In genomic region chr19:5662310-5662709, GRCm38 (mm10) we compare ENCODE assay signal across 8 mouse cellular contexts. TPM values are rescaled to one million over a fixed set of nuclear protein-coding genes. Genes with fewer than 3 reads are reported as not detected.
DNase-seq lines count a peak whose midpoint lies in the region; ATAC-seq and TF ChIP-seq lines count a peak whose summit lies in the region.

No protein-coding gene starts in this region.

- peak overlapping the region; percentile 81 for H3K4me2 ChIP-seq in CH12.LX (ENCODE audit: insufficient read depth, low read depth, poor library complexity, severe bottlenecking)
- peak overlapping the region; percentile 54 for H3K4me2 ChIP-seq in hindbrain, embryonic 13.5 days
- 0 out of 2 replicates have a peak overlapping the region, but pooled peaks have one; percentile 53 for H3K4me2 ChIP-seq in midbrain, embryonic 12.5 days (replicated peaks)

- TF ChIP-seq CTCF in CH12.LX (conservative IDR thresholded peaks at IDR 0.05 in 1 of 2, IDR thresholded peaks at IDR 0.05 in 1 of 2; ENCODE audit: low read depth in 2 of 2, low read length in 2 of 2), result no peak

- H3K9ac ChIP-seq in CH12.LX (ENCODE audit: insufficient read depth, low read depth), result peak overlapping the region; percentile 70; the same call in 1 of the 2 replicates
- peak overlapping the region; percentile 66; the same call in 1 of the 2 replicates for H3K9ac ChIP-seq in hindbrain, embryonic 13.5 days
- no peak overlapping the region for H3K9ac ChIP-seq in midbrain, embryonic 12.5 days (replicated peaks)

- H3K4me1 ChIP-seq in CH12.LX (ENCODE audit: control insufficient read depth in 1 of 2, insufficient read depth in 2 of 2), result peaks cover 14 to 36% of the 10 kb centered on the region in 2 experiments
- peaks cover 20% of the 10 kb centered on the region for H3K4me1 ChIP-seq in hindbrain, embryonic 13.5 days (replicated peaks)
- H3K4me1 ChIP-seq in midbrain, embryonic 12.5 days, result peaks cover 14% of the 10 kb centered on the region

- 80% methylated on average over 8 of the region's 8 CpGs for WGBS in hindbrain, embryonic 13.5 days
- WGBS in midbrain, embryonic 12.5 days, result 86% methylated on average over 8 of the region's 8 CpGs

- peaks cover 40 to 61% of the 10 kb centered on the region in 2 experiments for H3K36me3 ChIP-seq in CH12.LX (replicated peaks in 1 of 2; ENCODE audit: control insufficient read depth in 1 of 2, insufficient read depth in 1 of 2, low read length in 1 of 2)
- peaks cover 32% of the 10 kb centered on the region for H3K36me3 ChIP-seq in hindbrain, embryonic 13.5 days
- H3K36me3 ChIP-seq in midbrain, embryonic 12.5 days, result peaks cover 29% of the 10 kb centered on the region

- no peaks in the 10 kb centered on the region for H3K27me3 ChIP-seq in CH12.LX (replicated peaks)
- no peaks in the 10 kb centered on the region for H3K27me3 ChIP-seq in hindbrain, embryonic 13.5 days
- no peaks in the 10 kb centered on the region for H3K27me3 ChIP-seq in midbrain, embryonic 12.5 days

- no peak for TF ChIP-seq POLR2A in CH12.LX (IDR thresholded peaks at IDR 0.05; ENCODE audit: low read depth, low read length)

- H3K79me2 ChIP-seq in CH12.LX (replicated peaks; ENCODE audit: control insufficient read depth, extremely low read depth, insufficient read depth, poor library complexity, severe bottlenecking), result peaks cover 6% of the 10 kb centered on the region; the same call in 1 of the 2 replicates

- dilution Hi-C loops in CH12.LX (cut with MboI; ENCODE audit: extremely low pct_ligation_motif_present, extremely low pct_unique_long_range_greater_than_20kb, low sequenced_read_pairs), result no loop called here

- in situ Hi-C loops in CH12.LX (cut with MboI; ENCODE audit: low pct_ligation_motif_present, low pct_unique_long_range_greater_than_20kb, low sequenced_read_pairs), result no loop called here

- peak; percentile 62 for TF ChIP-seq EP300 in CH12.LX (IDR thresholded peaks at IDR 0.05; ENCODE audit: low read length)

- peak; percentile 48 for DNase-seq in A20 (ENCODE audit: low read depth, low spot score)
- peak; percentile 73 for DNase-seq in CH12.LX (ENCODE audit: extremely low read depth)
- peak; percentile 65 for DNase-seq in thymus, postnatal 14 days
- no peak for DNase-seq in cerebellum, adult 8-10 months
- no peak for DNase-seq in cerebellum, postnatal 36 days
- DNase-seq in kidney, postnatal 10 days, result no peak

- H3K9me3 ChIP-seq in CH12.LX (replicated peaks; ENCODE audit: low read length), result no peaks in the 10 kb centered on the region
- no peaks in the 10 kb centered on the region for H3K9me3 ChIP-seq in hindbrain, embryonic 13.5 days
- H3K9me3 ChIP-seq in midbrain, embryonic 12.5 days, result no peaks in the 10 kb centered on the region

- no peak for TF ChIP-seq RAD21 in CH12.LX (IDR thresholded peaks at IDR 0.05; ENCODE audit: low read depth, low read length)

- peak overlapping the region; percentile 39 for H3K27ac ChIP-seq in CH12.LX (ENCODE audit: insufficient read depth, low read depth)
- peak overlapping the region; percentile 75 for H3K27ac ChIP-seq in hindbrain, embryonic 13.5 days
- H3K27ac ChIP-seq in midbrain, embryonic 12.5 days (replicated peaks), result 0 out of 2 replicates have a peak overlapping the region, but pooled peaks have one; percentile 30

- H3K4me3 ChIP-seq in CH12.LX (replicated peaks in 1 of 3; ENCODE audit: low read depth in 2 of 3, low read length in 2 of 3, poor library complexity in 1 of 3), result peak overlapping the region; percentile 62 to 94 (median 81)
- peak overlapping the region; percentile 36 for H3K4me3 ChIP-seq in hindbrain, embryonic 13.5 days
- 0 out of 2 replicates have a peak overlapping the region, but pooled peaks have one; percentile 7 for H3K4me3 ChIP-seq in midbrain, embryonic 12.5 days

- no peak for ATAC-seq in hindbrain, embryonic 13.5 days (ENCODE audit: low FRiP score)
- ATAC-seq in midbrain, embryonic 12.5 days (ENCODE audit: low FRiP score, low read depth), result no peak

TF ChIP-seq in CH12.LX, 34 proteins besides CTCF, POLR2A, EP300 and RAD21:
- TF ChIP-seq NRF1 (IDR thresholded peaks at IDR 0.05; ENCODE audit: low read depth, low read length) (no peak), JUN (IDR thresholded peaks at IDR 0.05; ENCODE audit: insufficient read depth, low read depth, low read length) (no peak), UBTF (IDR thresholded peaks at IDR 0.05; ENCODE audit: low read depth, low read length) (no peak), E2F4 (IDR thresholded peaks at IDR 0.05; ENCODE audit: insufficient replicate concordance, low read depth, low read length) (no peak), IRF4 (IDR thresholded peaks at IDR 0.05; ENCODE audit: low read depth, low read length) (no peak), HCFC1 (IDR thresholded peaks at IDR 0.05; ENCODE audit: low read depth, low read length) (no peak), USF2 (conservative IDR thresholded peaks at IDR 0.05; ENCODE audit: low read depth, low read length) (no peak), SIN3A (IDR thresholded peaks at IDR 0.05; ENCODE audit: low read length) (peak; percentile 37; the same call in 1 of the 2 replicates), ZNF384 (IDR thresholded peaks at IDR 0.05; ENCODE audit: low read depth, low read length) (no peak), POLR2AphosphoS2 (IDR thresholded peaks at IDR 0.05; ENCODE audit: low read depth, low read length) (no peak), MAZ (IDR thresholded peaks at IDR 0.05; ENCODE audit: low read depth, low read length) (no peak), USF1 (IDR thresholded peaks at IDR 0.05; ENCODE audit: low read depth, low read length) (no peak), BHLHE40 (IDR thresholded peaks at IDR 0.05; ENCODE audit: low read depth, low read length) (peak; percentile 71), KAT2A (IDR thresholded peaks at IDR 0.05; ENCODE audit: insufficient replicate concordance, low read length) (0 out of 2 replicates have a peak, but pooled peaks have one; percentile 14), PAX5 (IDR thresholded peaks at IDR 0.05; ENCODE audit: low read length) (no peak), ZMIZ1 (IDR thresholded peaks at IDR 0.05; ENCODE audit: low read depth, low read length) (no peak), ZKSCAN1 (IDR thresholded peaks at IDR 0.05; ENCODE audit: borderline replicate concordance, low read depth, low read length) (peak; percentile 66), TCF12 (IDR thresholded peaks at IDR 0.05; ENCODE audit: low read depth, low read length) (peak; percentile 39; the same call in 1 of the 2 replicates)

RNA-seq across cellular contexts. Expression of gene Sipa1, which starts 1.2 kb away (rescaled TPM):
- 48.9 and 51.1 TPM in 2 replicates for total RNA-seq in CH12.LX (2012; rRNA removed)
- 17.6 and 18.8 TPM in 2 replicates for total RNA-seq in CH12.LX (2014; rRNA removed)
- 47.6 and 54.6 TPM in 2 replicates for polyA plus RNA-seq in CH12.LX (2012; ENCODE audit: insufficient read length, low read depth)
- 15.0 and 15.4 TPM in 2 replicates for polyA plus RNA-seq in hindbrain, embryonic 13.5 days (2015; fragmentation: Nextera tagmentation; extraction: Ambion mirVana)
- polyA plus RNA-seq in midbrain, embryonic 12.5 days (2016; fragmentation: Nextera tagmentation; extraction: Ambion mirVana), result 18.8 and 20.6 TPM in 2 replicates

RNA-seq across cellular contexts. Expression of gene Rela, which starts 25.0 kb away (rescaled TPM):
- total RNA-seq in CH12.LX (2012; rRNA removed), result 21.0 and 22.1 TPM in 2 replicates
- 11.1 and 12.1 TPM in 2 replicates for total RNA-seq in CH12.LX (2014; rRNA removed)
- 43.8 and 51.9 TPM in 2 replicates for polyA plus RNA-seq in CH12.LX (2012; ENCODE audit: insufficient read length, low read depth)
- 30.1 and 35.2 TPM in 2 replicates for polyA plus RNA-seq in hindbrain, embryonic 13.5 days (2015; fragmentation: Nextera tagmentation; extraction: Ambion mirVana)
- polyA plus RNA-seq in midbrain, embryonic 12.5 days (2016; fragmentation: Nextera tagmentation; extraction: Ambion mirVana), result 34.2 and 37.6 TPM in 2 replicates

RNA-seq across cellular contexts. Expression of gene Map3k11, which starts 26.2 kb away (rescaled TPM):
- 16.0 and 17.6 TPM in 2 replicates for total RNA-seq in CH12.LX (2012; rRNA removed)
- 4.8 and 6.0 TPM in 2 replicates for total RNA-seq in CH12.LX (2014; rRNA removed)
- polyA plus RNA-seq in CH12.LX (2012; ENCODE audit: insufficient read length, low read depth), result 13.5 and 14.2 TPM in 2 replicates
- polyA plus RNA-seq in hindbrain, embryonic 13.5 days (2015; fragmentation: Nextera tagmentation; extraction: Ambion mirVana), result 11.6 and 14.4 TPM in 2 replicates
- polyA plus RNA-seq in midbrain, embryonic 12.5 days (2016; fragmentation: Nextera tagmentation; extraction: Ambion mirVana), result 25.4 and 26.2 TPM in 2 replicates

RNA-seq across cellular contexts. Expression of gene Pcnx3, which starts 26.4 kb away (rescaled TPM):
- total RNA-seq in CH12.LX (2012; rRNA removed) (27.2 and 28.6 TPM in 2 replicates), CH12.LX (2014; rRNA removed) (5.1 and 7.1 TPM in 2 replicates)
- 28.3 and 34.5 TPM in 2 replicates for polyA plus RNA-seq in CH12.LX (2012; ENCODE audit: insufficient read length, low read depth)
- polyA plus RNA-seq in hindbrain, embryonic 13.5 days (2015; fragmentation: Nextera tagmentation; extraction: Ambion mirVana), result 21.3 and 24.4 TPM in 2 replicates
- 34.1 and 37.4 TPM in 2 replicates for polyA plus RNA-seq in midbrain, embryonic 12.5 days (2016; fragmentation: Nextera tagmentation; extraction: Ambion mirVana)

RNA-seq across cellular contexts. Expression of gene Kcnk7, which starts 41.9 kb away (rescaled TPM):
- total RNA-seq in CH12.LX (2012; rRNA removed), result not detected in 2 replicates
- not detected in 2 replicates for total RNA-seq in CH12.LX (2014; rRNA removed)
- polyA plus RNA-seq in CH12.LX (2012; ENCODE audit: insufficient read length, low read depth), result 0.26 and 0.30 TPM in 2 replicates
- 0.44 and 0.63 TPM in 2 replicates for polyA plus RNA-seq in hindbrain, embryonic 13.5 days (2015; fragmentation: Nextera tagmentation; extraction: Ambion mirVana)
- 0.36 TPM in 1 of 2 replicates, not detected in the other for polyA plus RNA-seq in midbrain, embryonic 12.5 days (2016; fragmentation: Nextera tagmentation; extraction: Ambion mirVana)

Comparison
In these comparisons a context has a peak if more than half of its experiments do, and no peak if none do; other contexts are left out.
1. DNase-seq: peak in A20 (single experiment), CH12.LX (single experiment) and thymus, postnatal 14 days (single experiment); none in cerebellum, adult 8-10 months (single experiment), cerebellum, postnatal 36 days (0 of 2) and kidney, postnatal 10 days (single experiment).
2. H3K4me3 ChIP-seq: peak in every context shown above with its lines; median percentile 81 in CH12.LX; 36 in hindbrain, embryonic 13.5 days; 7 in midbrain, embryonic 12.5 days.
3. Peak in every context shown above with its lines, with median percentiles within 50 percentile points of each other: H3K27ac ChIP-seq and H3K4me2 ChIP-seq.